Mouse (Mus musculus) c-Kit-positive CD71-negative TER-119-negative erythroid progenitor cells, embryonic 14.5 days (primary cell): ENCODE data around the gene Atl1.

Source experiments
- DNase-seq: peaks from one replicate; pipeline ENCODE4 v3.0.0-alpha.2; 2013; ENCODE audit warnings: low read depth

Gene Atl1

DNA sequence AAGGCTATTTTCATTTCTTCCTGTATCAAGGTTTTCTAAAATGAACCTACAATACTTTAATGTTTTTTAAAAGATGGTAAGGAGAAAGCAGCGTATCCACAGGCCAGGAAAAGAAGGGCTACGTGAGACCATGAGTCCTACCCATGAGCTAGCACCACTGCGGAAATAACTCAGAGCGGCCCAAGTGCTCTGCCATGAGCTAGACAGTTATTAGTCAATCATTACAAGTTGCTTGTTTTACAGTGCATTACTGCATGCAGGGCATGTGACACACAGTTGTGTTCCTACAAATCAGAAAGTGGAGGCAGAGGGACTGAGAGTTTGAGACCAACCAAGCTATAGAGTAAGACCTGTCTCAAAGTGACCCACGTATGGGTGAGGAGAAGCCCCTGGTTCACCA is 8.4 kb upstream of the Atl1 start:
- no peak for DNase-seq

DNA sequence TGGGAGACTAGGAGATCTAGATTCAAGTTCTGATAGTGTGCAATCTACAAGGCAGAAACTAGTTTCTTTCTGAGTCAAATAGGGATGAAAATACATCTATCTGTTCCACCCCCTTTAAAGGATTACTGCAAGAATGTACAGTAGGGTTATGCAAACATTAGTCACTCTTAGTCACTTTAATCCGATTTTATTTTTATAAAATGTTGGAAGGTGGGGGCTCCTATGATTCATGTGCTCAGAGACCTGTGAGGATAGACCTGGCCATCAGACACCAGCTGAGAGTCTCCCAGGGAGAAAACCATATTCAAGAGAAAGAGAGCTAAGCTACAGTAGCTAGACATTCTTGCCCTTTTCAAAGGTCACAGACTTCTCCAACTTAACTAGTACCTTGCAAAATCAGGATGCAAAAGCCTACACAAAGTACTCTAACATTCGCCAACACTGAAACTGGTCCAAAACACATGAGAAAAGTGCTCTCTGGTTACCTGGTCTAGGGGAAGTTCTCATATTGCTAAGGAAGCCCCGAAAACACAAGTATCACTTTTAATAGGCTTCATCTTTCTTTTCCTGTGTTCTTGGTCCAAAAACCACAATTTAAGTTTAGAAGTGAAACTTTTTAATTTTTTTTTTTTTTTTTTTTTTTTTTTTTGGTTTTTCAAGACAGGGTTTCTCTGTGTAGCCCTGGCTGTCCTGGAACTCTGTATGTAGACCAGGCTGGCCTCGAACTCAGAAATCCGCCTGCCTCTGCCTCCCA is 7.1 kb upstream of the Atl1 start:
- no peak for DNase-seq

DNA sequence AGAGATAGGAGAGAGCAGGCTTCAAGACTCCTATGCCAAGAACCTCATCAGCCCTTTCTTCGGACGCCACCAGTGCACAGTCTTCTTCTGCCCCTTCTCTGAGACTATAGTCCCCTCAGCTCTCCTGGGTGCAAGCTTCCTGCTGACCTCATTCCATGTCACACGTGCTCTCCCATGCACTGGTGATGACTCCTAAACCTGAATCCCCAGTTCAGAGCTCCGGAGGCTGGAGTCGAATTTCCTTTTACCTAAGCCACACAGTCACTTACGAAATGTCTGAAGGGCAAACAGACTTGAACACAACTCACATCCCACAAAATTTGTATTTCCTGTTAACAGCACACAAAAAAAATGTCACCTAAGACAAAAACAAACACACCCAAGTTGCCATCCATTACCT is 4.6 kb upstream of the Atl1 start:
- no peak for DNase-seq

DNA sequence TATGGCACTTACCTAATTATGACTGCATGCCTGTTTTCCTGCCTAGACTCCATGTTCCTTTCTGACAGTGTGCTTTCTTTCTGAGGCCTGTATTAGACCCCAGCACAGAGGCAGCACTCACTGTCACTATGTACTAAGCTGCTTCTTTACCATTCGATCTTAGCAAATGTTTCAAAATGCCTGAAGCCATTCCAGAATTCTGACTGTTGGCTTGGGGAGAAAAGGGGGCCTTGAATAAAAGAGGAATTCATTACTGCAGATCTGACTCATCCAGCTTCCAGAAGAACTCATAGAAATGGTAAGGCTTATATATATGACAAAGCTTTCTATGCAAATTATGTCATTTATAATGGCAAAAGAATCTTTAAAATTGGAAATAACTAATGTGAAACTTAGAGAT is 4.1 kb upstream of the Atl1 start:
- DNase-seq: no peak

DNA sequence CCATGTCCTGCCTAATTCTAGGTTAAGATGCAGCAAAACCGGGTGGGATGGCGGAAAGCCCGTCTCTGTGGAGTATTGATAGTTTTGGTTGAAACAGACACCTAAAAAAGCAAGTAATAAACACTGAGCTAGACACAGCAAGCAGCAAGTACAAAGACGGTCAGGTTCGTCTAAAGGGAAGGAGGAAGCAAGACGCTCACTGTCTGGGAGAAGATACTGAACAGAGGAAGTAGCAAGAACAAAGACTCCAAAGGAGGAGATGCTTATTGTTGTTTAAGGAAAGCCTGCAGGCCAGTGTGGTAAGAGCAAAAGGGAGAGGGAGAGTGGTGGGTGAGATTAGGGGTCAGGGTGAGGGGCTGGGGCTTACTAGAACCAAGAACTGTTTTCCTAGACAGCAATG is 2.4 kb upstream of the Atl1 start:
- no peak for DNase-seq

DNA sequence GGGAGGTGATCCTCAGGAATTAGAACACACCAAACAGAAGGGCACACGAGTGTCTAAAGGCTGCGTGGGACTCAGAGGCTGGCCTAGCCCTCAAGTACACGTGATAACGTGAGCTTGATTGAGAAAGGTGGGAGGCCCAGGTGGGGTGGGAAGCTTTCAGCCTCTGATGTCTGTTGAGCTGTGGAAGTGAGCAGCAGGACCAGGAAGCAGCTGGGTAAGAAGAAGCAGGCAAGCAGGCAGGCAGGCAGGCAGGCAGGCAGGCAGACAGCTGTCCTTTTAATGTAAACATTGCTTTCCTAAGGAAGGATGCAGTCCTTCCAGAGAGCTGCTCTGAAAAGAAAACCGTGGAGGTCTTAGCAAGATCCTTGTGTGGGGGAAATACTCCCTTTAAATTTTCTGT is 1.9 kb upstream of the Atl1 start:
- DNase-seq: no peak

DNA sequence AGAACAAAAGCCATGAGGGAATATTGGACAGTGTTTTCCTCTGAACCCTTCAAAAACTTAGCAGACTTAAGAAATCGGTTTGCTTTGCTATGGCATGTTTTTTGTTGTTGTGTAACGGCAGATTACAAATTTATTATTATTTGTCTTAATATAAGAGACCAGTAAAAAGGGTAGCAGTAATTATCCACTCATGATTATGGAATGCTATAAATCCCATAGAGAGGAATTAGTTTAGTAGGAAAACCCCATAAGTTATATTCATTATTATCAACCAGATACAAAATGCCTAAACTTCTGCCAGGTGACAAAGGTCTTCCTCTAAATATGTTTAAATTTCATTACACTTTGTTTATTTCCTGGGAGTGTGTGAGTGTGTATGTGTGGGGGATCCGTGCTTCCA is 693 bp upstream of the Atl1 start:
- no peak for DNase-seq

DNA sequence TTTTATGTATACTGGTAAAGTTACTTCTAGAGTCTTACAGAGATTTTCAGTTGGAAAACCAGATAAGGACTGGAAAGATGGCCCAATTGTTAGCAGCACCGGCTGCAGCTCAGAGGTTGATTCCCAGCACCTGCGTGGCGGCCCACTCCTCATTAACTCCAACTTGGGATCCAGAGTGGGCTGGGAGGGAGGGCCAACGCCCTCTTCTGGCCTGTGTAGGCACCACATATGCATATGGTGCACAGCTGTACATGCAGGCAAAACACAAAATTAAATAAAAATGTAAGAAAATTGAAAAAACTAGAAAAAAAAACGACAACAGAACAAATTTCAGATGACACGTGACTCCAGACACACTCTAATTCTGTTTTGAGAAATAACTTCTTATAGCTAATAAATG is 1.5 kb downstream of the Atl1 start:
- DNase-seq: no peak

DNA sequence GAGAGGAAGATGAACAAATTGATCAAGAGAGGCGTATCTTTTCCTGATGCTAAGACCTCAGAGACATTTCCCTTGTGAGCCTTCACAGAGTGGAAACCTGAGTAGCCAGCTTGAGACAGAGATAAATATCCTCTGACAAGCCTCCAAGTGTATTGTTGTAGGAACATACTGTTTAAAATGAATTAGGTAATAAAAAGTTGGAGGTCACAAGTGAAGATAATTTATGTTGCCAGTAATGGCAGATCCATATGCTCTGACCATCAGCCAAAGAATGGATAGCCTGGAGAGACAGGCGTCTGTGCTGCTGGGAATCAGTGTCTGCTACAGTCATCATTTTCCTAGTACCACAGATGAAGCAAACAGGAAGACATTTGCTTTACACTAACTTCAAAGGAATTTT is 2.6 kb downstream of the Atl1 start:
- no peak for DNase-seq

DNA sequence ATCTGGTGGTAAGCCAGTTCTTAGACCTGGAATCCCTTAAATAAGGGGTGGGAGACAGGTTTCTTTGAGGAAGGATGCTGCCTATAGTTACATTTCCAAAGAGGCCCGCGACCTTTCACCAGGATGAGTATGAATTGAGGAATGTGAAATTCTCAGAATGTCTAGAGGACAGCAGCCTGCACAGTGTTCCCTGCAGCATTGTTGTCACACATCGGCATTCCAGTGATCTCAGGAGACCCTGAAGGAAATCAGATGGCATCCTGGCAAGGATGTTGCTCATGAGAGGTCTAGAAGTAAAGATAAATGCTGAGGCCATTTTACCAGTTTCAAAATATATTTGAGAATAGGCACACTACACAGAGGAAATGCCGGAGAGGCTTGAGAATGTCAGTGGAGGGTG is 5.7 kb downstream of the Atl1 start:
- DNase-seq: no peak

DNA sequence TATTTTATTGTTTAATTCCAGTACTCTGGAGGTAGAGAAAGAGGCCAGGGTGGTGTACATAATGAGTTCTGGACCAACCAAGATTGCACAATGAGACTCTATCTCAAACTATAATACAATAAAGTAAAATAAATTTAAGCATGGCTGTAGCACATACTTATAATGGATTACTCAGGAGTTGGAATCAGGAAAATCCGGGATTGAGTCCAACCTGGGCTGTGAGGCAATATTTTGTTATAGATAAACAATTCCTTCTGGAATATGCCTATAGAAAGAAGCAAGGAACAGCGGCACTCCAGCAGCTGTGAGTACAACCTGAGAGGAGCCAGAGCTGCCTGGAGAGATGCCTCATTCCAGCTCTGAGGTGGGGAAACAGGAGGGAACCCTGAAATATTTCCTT is 12.6 kb downstream of the Atl1 start:
- no peak for DNase-seq

DNA sequence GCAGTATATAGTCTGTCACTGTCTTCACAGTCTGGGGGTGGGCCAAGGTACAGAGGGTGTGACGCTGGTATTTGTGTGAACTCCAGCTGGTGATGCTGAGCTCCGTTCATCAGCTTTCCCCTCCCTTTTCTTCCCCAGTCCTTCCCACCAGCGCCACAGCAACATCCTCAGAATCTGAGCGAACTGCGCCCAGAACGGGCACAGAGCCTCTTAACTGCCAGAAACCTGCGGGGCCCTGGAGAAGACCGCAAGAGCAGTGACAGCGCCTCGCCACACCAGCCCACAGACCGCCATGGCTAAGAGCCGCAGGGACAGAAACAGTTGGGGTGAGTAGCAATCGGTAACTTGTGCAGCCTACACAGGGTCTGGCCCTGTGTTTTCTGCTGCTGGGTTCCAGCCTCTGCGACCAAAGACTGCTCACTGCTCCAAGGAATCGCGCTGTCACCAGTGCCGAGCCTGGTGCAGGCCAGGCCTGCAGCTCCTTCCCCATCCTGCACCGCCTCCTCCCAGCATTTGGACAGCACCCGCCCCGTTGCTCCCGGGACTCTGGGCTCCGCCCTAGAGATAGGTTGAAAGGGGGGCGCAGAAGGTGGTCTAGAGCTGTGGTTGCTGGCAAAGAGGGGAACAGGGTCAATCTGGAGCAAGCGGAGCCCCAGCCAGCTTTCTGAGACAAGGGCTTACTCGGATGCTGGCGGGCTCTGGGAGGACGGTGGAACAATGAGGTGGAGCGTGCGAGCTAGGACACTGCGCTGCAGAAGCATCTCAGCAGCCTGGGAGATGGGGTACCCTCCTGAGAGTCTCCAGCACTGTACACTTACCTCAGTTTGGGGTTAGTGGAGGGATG is 15.5 kb downstream of the Atl1 start:
- DNase-seq: no peak

DNA sequence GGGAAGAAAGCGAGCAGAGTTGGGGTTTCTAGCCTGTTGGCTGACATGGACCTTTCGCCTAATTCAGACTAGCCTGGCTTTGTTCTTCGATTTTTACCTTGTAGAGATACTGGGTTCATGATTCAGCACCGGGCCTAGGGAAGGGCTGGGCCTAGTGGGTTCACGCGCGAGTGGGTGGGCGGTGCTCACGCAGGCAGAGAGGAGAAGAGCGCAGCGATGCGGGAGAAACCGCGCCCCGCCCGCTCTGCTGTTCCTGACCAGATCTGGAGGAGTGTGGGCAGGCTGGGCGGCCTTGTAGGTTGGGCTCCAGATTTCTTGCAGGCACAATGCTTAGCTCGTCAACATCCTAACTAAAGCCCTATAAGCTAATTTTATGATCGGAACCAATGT is 16.1 kb downstream of the Atl1 start:
- DNase-seq: no peak

DNA sequence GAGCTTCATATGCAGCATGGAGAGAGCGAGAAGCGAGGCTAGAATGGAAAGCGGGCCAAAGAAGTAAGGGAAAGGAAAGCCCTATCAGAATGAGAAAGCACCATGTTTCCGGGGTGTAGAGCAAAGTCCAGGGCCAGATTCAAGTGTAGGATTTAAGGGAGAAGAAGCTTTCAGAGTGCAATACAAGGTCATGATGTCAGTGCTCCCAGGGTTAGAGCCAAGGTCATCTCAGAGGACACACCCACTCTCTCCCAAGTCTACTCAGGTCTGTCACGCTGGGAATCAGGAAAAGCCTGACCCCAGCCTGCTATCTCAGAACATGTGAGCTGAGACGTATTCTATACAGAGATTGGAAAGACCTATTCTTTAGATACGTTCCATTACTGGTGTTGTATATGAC is 19.5 kb downstream of the Atl1 start:
- no peak for DNase-seq

DNA sequence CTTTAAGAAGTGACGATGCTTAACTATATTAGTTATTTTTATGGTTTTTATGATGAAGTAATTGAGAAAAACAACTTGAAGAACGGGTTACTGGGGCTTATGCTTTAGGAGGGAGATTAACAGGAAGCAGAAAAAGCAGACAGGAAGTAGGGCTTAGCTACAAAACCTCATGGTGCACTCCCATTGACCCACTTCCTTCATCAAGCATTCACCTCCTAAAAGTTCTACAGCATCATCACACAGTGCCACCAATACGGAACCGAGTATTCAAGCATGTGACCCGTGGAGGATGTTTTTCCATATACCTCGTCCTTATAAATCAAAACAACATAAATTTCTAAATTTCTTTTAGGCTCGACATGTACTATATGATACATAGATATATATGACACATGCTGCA is 20.3 kb downstream of the Atl1 start:
- DNase-seq: no peak

DNA sequence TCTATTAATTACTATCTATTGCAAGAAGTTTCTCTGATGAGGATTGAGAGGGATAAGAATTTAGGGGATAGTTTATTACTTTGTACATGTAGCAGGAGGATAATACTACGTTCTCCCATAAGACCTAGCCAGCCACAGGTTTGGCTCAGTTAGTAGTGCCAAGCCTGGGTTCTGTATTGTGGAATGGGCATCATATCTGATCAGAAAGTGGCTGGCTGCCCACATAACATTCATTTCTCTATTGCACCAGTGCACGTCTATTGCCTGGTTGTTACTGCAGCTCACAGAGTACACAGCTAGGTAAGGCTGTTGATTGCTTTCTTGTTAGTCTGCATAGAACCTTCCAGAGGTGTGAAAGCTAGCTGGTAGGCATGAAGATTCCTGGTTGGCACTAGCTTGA is 25.5 kb downstream of the Atl1 start:
- no peak for DNase-seq

DNA sequence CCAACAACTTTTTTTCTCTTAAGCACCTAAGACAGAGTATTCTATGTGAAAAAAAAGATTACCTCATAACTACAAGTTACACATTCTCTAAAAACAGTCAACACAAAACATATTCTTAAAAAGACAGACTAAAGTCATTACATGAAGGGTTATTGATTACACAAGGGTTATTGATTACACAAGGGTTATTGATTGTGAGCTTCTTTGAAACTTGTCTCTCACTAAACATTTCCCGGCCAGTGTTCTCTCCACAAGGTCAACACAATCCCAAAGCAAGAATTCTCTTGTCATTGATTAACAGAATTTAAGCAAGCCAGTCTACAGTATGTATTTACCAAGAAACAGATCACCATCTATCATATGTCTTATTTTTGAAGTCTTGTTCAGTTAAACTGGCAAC is 29.7 kb downstream of the Atl1 start:
- no peak for DNase-seq

DNA sequence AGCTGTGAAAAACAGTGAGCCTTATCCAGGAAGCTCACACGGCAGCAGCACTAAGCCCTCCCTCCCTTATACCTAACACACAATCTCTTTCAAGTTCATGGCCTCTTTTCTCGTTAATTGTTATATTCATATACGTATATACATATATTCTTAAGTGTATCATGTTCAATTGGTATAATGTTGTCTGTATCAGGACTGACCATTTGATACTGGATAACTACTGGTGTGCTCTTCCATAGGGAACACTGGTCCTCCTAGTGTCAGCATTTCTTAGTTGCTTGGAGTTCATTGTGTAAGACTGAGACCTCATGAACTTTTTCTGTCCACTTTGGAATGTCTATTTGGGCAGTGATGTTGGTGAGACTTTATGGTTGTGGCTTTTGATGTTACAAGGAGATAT is 30.7 kb downstream of the Atl1 start:
- no peak for DNase-seq

DNA sequence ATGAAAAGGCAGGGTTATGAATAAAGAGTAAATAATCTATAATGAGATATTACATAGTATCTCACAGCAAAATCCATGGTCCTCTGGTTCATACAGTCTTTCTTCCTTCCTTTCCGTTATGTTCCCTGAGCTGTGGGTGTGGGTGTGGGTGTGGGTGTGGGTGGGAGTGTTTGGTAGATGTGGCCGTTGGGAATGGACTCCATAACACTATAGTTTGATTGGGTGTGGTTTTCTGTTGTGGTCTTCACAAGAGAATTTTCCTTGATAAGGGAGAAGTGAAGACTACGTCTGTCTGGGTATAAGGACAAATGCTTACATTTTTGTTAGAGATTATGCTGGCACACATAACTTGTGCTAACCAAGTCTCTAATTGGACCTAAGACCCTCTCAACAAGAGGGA is 31.2 kb downstream of the Atl1 start:
- no peak for DNase-seq

DNA sequence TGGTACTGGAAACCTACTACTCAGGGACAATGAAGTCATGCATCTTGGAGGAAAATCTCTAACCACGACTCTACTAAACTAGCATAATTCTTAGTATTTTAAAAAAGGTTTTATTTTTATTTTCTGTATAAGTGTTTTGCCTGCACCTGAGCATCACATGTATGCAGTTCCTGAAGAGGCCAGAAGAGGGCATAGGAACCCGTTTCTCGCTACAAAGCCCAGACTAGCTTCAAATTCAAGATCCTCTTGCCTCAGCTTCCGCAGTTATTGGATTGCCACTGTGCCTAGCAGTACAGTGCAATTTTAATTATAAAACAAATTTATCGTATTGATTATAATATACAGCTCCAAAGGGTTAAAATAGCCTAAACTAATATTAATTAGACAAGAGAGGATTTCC is 31.6 kb downstream of the Atl1 start:
- peak; percentile 39 for DNase-seq

DNA sequence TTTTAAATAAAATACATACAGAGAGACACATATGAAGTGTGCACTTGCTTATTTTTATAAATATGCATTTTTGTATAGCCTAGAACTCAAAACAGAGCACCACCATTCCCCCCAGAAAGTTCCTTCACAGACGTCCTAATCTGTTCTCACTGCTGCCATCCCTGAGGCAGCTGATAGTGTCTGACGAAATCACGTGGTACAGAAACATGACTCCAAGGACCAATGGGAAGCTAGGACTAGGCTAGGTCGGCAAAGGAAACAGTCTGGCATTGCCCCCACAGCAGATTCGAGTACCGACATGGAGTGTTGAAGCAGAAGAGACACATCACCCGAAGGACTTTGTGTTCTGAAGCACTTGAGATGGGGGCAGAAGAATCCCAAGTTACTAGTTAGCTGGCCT is 34.3 kb downstream of the Atl1 start:
- no peak for DNase-seq

DNA sequence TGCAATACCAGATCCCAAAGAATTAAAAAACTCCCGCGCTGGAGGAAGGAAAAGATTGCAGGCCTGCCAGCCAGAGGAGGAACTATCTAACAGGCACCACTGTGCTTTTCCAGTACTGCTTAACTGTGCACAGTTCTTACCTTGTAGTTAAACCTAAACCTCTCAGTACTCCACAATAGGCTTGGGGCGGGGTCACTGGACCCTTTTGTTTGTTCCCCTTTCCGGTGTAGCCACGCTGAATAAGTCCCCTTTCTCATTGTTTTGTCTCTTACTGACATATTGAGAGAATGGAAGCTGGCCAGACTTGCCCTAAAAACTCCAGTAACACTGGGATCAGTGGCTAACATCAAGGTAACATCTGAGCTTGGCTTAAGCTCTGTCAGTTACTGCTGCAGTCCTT is 45.3 kb downstream of the Atl1 start:
- no peak for DNase-seq

DNA sequence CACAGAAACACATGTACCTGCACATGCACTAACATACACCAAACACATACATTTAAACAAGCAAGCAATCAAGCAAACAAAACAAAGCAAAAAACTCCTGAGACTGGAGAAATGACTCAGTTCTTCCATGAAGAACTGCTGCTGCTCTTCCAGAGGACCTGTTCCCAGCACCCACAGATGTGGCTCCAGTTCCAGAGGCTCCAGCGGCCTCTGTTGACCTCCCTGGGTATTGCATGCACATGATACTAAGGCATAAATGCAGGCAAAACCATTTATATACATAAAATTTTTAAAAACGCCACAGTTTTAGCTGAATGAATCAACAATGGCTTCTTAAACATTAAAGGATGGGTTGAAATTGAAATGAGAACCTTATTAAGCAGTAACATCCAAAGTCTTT is 46.9 kb downstream of the Atl1 start:
- DNase-seq: no peak
